In the genomic region with DNA sequence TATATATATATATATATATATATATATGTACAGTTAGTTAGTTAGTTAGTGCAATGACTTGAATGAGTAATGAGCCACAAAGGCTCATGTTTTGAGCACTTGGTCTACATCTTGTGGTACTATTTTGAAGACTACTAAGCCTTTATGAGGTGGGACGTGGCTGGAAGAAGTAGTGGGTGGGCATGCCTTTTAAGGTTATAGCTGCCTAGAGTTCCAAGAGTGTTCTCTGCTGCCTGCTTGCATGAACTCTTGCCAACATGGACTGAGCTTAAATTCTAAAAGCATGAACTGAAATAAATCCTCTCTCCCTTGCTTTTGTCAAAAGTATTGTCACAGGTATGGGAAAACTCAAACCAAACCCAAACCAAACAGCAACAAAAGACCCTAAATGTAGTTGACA, we compare ENCODE assay signal across 17 mouse cellular contexts.
"Had no signal": no experiment of that assay in that cellular context is flagged by ENCODE, and none has a peak within 500 bp of the region (broad histone marks: within the 10 kb centered on the region; RNA-seq: fewer than 3 reads in every experiment).

No protein-coding gene starts in this region.

- ATAC-seq: liver, embryonic 12.5 days; liver, postnatal 0 days; lung, postnatal 0 days; midbrain, embryonic 13.5 days; midbrain, embryonic 15.5 days; midbrain, embryonic 16.5 days had no signal

- DNase-seq: left cerebral cortex, postnatal 4 days; liver; liver, embryonic 13.5 days; liver, postnatal 0 days; lung, adult 18-20 months; lung, adult 2 months; lung, embryonic 14.5 days; lung, postnatal 10 days; lung, postnatal 14 days; lung, postnatal 36 days; lung, postnatal 4 days; midbrain, embryonic 14.5 days had no signal
